Mouse (Mus musculus) G1E-ER4 (cell line): ENCODE data around the gene Trmt13. TPM values are rescaled to one million over a fixed set of nuclear protein-coding genes. Genes with fewer than 3 reads are reported as not detected.

Experiments used
- GATA1 ChIP-seq: IDR thresholded peaks from one replicate; pipeline ENCODE4 v1.8.0; 2012; ENCODE audit warnings: low read length, inconsistent platforms
- polyA plus RNA-seq: library from polyadenylated mRNA; stranded (reverse); fragments of >175 nt; gene quantifications from 2 replicates; pipeline ENCODE4 v1.2.3, GENCODE M21; 2012

Trmt13 gene
- polyA plus RNA-seq, 1 experiment: 2.2 TPM

DNA sequence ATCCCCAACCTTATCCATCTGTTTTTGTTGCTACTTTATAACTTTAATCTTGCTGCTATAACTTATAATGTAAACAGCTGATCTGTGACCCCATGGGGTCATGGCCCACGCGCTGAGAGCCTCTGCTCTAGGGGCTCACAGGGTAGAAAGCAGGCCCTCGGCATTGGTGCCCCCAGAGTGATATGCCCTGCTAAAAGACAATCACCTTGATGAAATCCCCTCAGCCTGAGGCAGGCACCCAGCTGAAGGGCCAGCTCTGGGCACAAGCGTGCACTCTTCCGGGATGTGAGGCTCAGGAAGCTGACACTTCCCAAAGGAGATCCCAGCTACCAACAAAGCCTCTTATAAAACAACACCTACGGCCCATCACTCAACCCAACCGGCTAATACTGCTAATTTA lies 24.2 kb upstream of the Trmt13 start:
- TF ChIP-seq GATA1: no peak

DNA sequence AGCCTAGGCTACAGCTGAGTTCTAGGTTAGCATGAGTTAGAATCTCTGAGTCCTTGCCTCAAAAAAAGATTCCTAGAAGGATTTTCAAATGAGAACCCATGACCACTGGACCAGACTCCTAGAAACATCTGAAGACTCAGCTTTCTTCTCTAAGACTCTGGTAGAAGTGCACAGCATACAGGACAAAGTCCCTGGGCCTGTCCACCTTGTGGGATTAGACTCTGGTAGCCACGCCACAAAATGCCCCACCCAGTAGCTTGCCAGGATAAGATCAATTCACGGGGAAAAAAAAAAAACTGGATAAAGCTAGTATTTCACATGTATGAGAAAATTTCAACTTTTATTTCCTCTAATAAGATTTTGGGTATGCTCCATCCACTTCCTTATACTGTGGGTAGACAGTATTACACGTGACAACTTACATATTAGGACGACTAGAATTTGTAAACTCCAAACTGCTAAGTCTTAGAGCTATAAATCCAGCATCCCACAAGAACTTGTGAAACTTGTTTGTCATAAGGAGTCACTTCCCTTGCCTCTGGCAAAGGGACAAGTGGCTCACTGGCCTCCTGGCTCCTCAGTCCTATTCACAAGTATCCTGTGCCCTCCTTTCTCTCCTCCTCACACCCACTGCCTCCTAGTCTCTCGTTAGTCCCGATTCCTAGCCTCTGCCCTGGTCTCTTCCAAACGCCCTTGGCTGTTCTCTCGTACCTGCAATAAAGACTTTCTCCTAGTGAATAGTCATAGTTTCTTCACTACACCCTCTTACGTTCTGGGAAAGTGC lies 23.5 kb upstream of the Trmt13 start:
- no peak for TF ChIP-seq GATA1

DNA sequence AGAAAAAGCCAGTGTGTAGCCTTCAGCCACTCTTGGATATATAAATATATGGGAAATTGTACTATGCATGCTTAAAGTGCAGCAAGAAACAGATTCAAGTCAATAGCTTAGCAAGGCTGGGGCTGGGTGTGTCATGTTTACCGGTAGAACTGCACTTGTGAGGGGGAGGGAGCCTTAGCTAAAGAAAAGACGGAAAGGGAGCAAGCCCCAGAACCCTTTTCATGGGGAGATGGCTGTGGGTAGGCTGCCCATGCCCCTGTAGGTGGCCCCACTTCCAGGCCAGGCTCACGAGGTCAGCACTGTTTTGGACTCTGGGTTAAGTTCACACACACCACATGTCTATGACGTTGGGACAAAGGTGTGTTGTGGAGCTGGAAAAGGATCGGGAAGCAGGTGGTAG lies 21.4 kb upstream of the Trmt13 start:
- TF ChIP-seq GATA1: no peak

DNA sequence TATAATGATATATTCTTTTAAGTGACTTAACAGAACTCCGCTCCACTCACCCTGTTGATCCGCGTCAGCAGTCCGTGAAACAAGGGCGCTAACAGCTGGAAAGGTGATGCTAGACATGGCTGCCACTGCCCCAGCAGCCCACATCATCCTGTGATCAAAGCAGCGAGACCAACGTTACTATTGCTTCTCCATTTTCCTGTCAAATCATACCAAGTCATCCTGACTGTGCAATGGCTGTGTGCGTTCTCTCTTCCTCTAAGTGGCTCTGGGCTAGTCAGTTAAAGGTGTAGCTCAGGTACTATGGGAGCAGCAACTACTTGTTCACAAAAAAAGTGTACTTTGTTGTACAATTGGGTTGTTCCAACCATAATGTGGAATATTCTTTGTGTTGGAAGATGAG lies 20.5 kb upstream of the Trmt13 start:
- no peak for TF ChIP-seq GATA1

DNA sequence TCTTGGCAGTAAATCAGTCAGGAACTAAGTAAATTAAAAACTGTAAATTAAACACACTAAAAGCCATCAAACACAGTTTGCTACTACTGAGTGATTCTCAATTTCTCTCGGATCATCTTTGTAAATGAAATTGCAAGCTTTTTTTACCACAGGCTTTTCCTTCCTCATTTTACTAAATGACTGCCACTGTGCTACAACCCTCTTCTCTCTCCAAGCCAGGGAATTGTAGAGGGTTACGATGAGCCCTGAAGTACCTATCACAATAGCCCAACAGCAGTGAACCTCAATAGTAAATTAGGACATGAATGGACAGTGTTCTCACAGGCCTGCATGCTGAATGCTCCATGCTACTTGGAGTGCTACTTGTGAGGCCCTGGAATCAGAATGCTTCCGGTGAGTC lies 19.7 kb upstream of the Trmt13 start:
- TF ChIP-seq GATA1: no peak

DNA sequence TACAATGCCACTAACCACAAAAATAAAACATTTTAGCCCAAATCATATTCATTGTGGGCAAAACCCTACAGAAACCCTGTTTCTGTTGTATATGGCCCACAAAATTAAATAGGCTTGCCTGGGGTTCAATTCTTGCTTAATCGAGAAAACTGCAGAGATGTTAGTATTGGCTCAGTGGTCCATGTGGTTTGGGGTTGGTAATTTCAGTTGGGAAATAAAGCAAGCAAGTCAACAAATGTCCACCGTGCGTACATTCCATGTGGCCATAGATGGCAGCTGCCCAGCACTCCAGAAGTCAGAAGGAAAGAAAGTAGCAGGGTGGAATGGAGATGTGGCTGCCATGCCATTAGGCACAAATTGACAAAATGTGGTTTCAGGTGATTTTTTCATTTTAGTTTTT lies 18.6 kb upstream of the Trmt13 start:
- no peak for TF ChIP-seq GATA1

DNA sequence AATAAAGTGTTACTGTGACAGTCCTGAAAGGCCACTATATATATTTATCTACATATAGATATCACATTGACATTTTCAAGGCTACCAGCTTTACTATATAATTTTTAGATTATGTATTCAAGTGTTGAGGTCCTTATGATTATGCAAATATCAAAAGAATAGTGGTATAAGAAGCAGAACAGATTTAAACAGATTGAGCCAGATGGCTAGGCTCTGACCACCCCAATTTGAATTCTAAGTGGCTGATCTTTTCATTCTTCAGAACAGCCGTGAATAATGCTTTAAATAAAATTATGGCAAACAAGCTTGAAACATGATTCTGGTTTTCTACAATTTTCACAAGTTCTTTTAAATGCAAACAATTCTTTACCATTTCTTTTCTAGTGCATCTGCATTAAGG lies 17.1 kb upstream of the Trmt13 start:
- no peak for TF ChIP-seq GATA1

DNA sequence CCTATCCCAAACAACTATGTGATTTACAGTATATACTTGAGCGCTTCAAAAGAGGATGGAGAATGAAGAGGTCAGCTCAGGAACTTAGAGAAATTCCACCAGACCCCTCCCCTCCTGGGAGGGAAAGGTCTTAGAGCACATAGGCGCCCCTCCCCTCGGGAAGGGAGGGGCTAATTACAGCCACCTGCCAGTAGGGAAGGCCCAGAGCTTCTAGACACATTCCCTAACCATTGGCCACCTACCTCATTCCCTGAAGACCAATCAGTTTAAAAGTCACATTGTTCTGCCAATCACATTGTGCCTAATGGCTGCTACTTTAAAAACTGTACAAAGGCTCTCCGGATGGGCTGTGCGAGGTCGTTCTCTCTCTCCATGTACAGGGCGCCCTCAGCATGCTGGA lies 8.3 kb upstream of the Trmt13 start:
- TF ChIP-seq GATA1: no peak

DNA sequence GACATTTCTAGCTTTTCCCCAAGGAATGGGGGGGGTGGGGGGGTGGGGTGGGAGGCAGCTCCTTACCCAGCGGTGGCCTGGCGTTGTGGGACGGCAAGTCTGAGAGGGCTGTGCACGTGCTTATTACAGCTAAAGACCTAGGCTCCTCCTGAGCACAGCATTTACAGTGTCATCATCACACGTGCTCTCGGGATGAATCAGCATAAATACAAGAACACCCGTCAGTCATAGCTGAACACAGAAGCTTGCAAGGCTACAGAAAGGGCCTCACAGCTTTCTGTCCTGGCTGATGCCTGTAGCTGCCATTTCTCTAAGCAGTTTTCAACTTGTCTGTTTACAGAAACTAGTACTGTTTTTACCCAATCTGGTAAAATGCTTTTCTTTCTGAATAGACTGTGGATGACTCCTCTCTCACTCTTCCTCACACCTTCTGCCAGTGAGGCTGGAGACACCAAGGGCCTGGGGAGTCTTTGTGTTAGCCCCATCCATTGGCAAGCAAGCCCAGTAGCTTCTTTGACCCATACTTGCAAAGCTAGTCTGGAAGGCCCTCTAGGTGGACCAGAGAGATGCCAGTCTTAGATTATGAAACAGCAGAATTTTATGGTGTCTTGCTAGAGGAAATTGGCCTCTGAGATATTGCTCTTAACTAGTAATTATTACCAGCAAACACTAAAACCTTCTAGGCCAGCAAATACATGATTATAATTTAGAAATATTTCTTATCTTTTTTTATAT lies 6.4 kb upstream of the Trmt13 start:
- no peak for TF ChIP-seq GATA1

DNA sequence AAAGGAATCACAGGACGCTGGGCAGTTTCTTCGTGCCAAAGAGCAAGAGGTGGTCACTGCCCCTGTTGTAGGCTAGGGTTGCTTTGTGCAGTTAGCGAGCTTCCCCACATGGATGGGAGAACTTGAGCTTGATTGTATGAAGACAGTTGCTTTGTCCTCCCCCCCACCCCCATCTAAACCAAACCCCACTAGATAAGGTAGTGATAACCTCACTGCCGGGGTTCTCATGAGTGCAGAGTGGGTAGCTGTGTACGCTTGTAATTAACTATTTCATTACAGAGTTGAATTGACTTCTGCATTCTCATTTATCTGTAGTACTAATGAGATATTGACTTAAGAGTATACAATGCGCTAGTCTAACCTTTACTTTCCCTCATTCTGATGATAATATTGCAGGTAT lies 4.5 kb upstream of the Trmt13 start:
- TF ChIP-seq GATA1: peak; percentile 19

DNA sequence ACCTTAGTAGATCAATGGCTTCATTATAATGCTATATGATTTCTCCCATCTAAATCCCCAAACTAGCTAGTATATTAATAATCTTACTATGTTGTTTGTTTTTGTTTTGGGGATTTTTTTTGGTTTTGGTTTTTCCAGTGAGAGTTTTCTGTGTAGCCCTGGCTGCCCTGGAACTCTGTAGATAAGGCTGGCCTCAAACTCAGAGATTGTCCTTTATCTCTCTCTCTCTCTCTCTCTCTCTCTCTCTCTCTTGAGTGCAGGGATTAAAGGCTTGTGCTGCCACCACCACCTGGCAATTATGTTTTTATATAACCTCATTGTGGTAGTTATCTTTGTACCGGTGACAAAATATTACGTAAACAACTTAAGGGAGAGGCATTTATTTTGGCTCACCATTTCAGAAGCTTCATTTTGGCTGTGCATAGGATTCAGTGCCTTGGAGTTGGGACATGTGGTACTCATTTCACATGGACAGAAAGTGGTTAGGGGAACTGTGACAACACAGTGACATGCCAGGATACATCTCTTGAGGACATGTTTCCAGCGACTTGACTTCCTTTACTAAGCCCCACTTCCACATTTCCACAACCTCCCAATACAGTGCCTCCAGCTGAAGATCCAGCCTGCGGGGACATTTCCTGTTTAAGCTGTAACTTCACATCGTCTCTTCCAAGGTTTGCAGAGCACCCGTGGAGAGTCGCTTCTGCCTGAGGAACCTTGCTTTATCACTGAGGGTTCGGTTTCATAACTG lies 1.1 kb upstream of the Trmt13 start:
- TF ChIP-seq GATA1: no peak

DNA sequence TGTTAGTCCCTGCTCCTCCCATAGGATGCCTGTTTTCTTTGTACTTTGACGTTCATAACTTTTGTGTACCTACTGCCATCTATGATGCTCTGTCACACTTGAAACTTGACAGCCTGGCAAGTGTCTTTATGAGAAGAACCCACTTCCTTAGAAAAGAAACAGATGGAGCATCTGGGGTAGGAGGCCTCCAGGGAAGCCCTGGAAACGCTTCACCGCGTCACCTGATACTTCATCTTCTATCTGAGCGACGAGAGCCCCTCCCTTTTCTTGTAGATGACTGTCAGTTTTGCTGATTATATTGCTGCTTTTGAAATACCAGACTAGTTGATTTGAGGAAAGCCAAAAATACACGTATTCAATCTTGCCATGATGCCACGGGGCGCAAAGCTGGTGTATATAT lies 9.8 kb downstream of the Trmt13 start:
- no peak for TF ChIP-seq GATA1

DNA sequence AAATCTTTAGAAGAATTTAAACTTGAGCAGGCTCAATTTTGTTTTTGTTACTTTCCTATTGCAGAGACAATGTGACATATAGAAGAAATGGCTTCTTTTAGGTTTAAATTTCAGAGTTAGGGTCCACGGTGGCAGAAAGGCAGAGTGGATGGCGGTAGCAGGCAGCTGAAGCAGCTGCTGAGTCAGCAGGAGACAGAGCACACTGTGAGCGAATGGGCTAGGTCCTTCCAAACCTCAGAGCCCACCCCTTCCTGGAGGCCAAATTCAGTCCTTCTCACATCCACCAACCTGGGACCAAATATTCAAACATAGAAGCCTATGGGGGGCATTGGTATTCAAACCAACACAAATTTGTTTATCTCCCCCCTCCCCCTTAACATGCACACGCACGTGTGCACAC lies 12.6 kb downstream of the Trmt13 start:
- TF ChIP-seq GATA1: no peak

DNA sequence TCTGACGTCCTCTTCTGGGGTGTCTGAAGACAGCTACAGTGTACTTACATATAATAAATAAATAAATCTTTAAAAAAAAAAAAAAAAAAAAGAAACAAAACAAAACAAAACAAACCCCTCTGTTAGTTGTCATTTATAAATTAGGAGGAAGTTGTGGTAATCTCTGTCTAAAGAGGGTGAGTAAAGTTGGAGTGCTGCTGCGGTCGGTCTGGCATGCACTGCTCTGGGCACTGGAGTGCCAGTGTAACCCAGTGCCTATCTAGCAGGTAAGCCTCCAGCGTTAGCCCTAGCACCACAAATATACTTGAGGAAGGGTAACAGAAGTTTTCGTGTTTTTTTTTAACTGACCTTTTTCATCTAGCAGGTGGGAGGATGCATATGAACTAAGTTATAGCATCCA lies 13.4 kb downstream of the Trmt13 start:
- TF ChIP-seq GATA1: no peak

DNA sequence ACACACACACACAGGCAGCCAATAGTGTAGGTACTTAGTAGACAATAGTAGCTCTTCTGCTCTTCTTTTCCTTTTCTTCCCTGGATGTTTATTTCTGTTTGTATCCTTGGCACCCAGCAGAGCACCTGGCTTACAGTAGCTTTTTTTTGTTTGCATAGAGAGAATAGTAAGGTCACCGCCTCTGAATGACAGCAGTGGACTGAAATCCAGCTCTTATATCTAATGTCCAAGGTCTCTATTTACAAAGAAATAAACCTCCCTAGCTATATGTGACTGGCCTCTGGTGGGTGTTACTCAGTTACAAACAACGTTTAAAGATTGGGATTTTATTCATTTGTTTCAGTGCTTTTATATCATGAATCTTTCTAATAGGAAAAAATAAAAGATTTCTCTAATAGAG lies 14.7 kb downstream of the Trmt13 start:
- TF ChIP-seq GATA1: no peak

DNA sequence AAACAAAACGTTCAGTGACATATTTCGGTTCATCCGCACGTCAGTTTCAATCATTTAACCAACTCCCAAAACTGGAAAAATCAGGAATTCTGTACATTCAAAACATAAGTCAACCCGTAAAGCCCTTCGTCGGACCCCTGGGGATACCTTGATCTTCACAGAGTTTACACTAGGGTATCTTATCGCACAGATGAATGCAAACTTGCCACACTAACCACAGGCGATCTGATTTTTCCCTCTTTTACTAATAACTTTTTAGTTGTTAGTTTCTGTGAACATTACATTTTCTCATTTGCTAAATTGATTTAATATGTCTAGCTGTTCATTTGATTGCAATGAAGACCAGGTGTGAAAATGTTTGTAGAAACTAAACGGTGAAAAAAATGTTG lies 18.8 kb downstream of the Trmt13 start:
- TF ChIP-seq GATA1: peak; percentile 34
